Mouse (Mus musculus) heart, embryonic 10.5 days (tissue): Measurements from ENCODE around the gene Tmem88. TPM values are rescaled to one million over a fixed set of nuclear protein-coding genes. Genes with fewer than 3 reads are reported as not detected.
"Not testable (repeated sequence)": the region's sequence is repeated elsewhere in the genome, so short reads cannot be mapped to it uniquely, and the experiment has no call there.

Experiments used
- DNase-seq: peaks from one replicate; pipeline ENCODE4 v3.0.0-alpha.2; 2017; ENCODE audit warnings: low spot score
- H3K27ac ChIP-seq: fragments of 300-500 bp; sonication (generic); 2 replicates; pipeline ENCODE4 v1.5.1; 2016; ENCODE audit warnings: mild to moderate bottlenecking
- H3K27me3 ChIP-seq: fragments of 300-500 bp; sonication (generic); 2 replicates; pipeline ENCODE4 v1.6.1; 2016; ENCODE audit warnings: mild to moderate bottlenecking; ENCODE audit not compliant: poor library complexity, insufficient read depth, severe bottlenecking
- H3K36me3 ChIP-seq: fragments of 300-500 bp; sonication (generic); 2 replicates; pipeline ENCODE4 v1.6.1; 2016; ENCODE audit warnings: mild to moderate bottlenecking, moderate library complexity
- H3K4me1 ChIP-seq: fragments of 300-500 bp; sonication (generic); 2 replicates; pipeline ENCODE4 v1.6.1; 2016; ENCODE audit warnings: mild to moderate bottlenecking
- H3K4me3 ChIP-seq: fragments of 300-500 bp; sonication (generic); 2 replicates; pipeline ENCODE4 v1.5.1; 2016; ENCODE audit warnings: mild to moderate bottlenecking, moderate library complexity
- H3K9me3 ChIP-seq: fragments of 300-500 bp; sonication (generic); 2 replicates; pipeline ENCODE4 v1.6.1; 2016; ENCODE audit warnings: mild to moderate bottlenecking, moderate library complexity
- WGBS: fragments of 180-500 bp; shearing (Covaris S2); methylation state at CpG from one replicate; pipeline ENCODE4 v1.1.7; 2016; 5-methylcytosine and 5-hydroxymethylcytosine counted together
- polyA plus RNA-seq: library from polyadenylated mRNA; unstranded; fragments of >200 nt; fragmentation: Nextera tagmentation; extraction: Ambion mirVana; gene quantifications from 2 replicates; pipeline ENCODE4 v1.2.1, GENCODE M21; 2016

Tmem88 gene
- polyA plus RNA-seq, 1 experiment from 2014 or later, result 52.5 TPM

- Histone ChIP-seq H3K36me3 (peaks cover 33% of the 10 kb centered on the region), H3K4me1 (peaks cover 57% of the 10 kb centered on the region), H3K27me3 (peaks cover 10% of the 10 kb centered on the region), H3K4me3 (peak overlapping the region; percentile 77), H3K27ac (peak overlapping the region; percentile 99), H3K9me3 (no peaks in the 10 kb centered on the region)
- peak; percentile 85 for DNase-seq
- 1% methylated on average over 24 of the region's 24 CpGs for WGBS
Observed at GRCm38 (mm10) chr11:69397581-69398057, 415 bp downstream of the Tmem88 start.

- WGBS, result 19% methylated on average over 11 of the region's 11 CpGs
- peaks cover 29% of the 10 kb centered on the region for H3K36me3 ChIP-seq
- DNase-seq, result peak; percentile 76
- H3K27me3 ChIP-seq, result peaks cover 10% of the 10 kb centered on the region
- no peaks in the 10 kb centered on the region for H3K9me3 ChIP-seq
- peaks cover 57% of the 10 kb centered on the region for H3K4me1 ChIP-seq
- peak overlapping the region; percentile 99 for H3K27ac ChIP-seq
- peak overlapping the region; percentile 77 for H3K4me3 ChIP-seq
Observed at GRCm38 (mm10) chr11:69396772-69397171, 1.3 kb downstream of the Tmem88 start.

- WGBS, result under 1% methylated on average over 48 of the region's 48 CpGs
- no peaks in the 10 kb centered on the region for H3K9me3 ChIP-seq
- DNase-seq, result peak; percentile 99
- peak overlapping the region; percentile 77 for H3K4me3 ChIP-seq
- peak overlapping the region; percentile 99 for H3K27ac ChIP-seq
- peaks cover 8% of the 10 kb centered on the region for H3K27me3 ChIP-seq
- peaks cover 49% of the 10 kb centered on the region for H3K4me1 ChIP-seq
- peaks cover 20% of the 10 kb centered on the region for H3K36me3 ChIP-seq
Observed at GRCm38 (mm10) chr11:69395634-69396373, 2.2 kb downstream of the Tmem88 start.

GRCm38 (mm10) chr11:69395235-69395633 lies 2.8 kb downstream of the Tmem88 start, which contains the start of the genes Naa38 and Cyb5d1:
Gene Naa38 (plus strand): TSS chr11:69395487.
Gene Cyb5d1 (minus strand): TSS chr11:69395631.
- Histone ChIP-seq H3K27ac (peak within 1 kb of the TSS; percentile 99), H3K4me1 (peaks cover 45% of the 10 kb centered on the region), H3K4me3 (peak within 1 kb of the TSS; percentile 77), H3K36me3 (peaks cover 14% of the 10 kb centered on the region)
- not testable (repeated sequence) for H3K27me3 ChIP-seq, H3K9me3 ChIP-seq
- WGBS, result under 1% methylated on average over 24 of the region's 24 CpGs
- peak; percentile 93 for DNase-seq

GRCm38 (mm10) chr11:69394591-69395167 lies 3.4 kb downstream of the Tmem88 start:
- Histone ChIP-seq H3K27ac (peak overlapping the region; percentile 99), H3K4me3 (peak overlapping the region; percentile 77), H3K4me1 (peaks cover 39% of the 10 kb centered on the region)
- not testable (repeated sequence) for H3K36me3 ChIP-seq, H3K9me3 ChIP-seq, H3K27me3 ChIP-seq
- WGBS, result 3% methylated on average over 31 of the region's 31 CpGs
- peak; percentile 74 for DNase-seq

GRCm38 (mm10) chr11:69390400-69391034 lies 7.5 kb downstream of the Tmem88 start:
- H3K27ac ChIP-seq, result no peak overlapping the region
- H3K4me3 ChIP-seq, result no peak overlapping the region
- no peaks in the 10 kb centered on the region for H3K9me3 ChIP-seq
- DNase-seq, result peak; percentile 72
- H3K36me3 ChIP-seq, result 0 out of 2 replicates have a peak, but pooled peaks cover 4% of the 10 kb centered on the region
- H3K27me3 ChIP-seq, result no peaks in the 10 kb centered on the region
- WGBS, result 48% methylated on average over 10 of the region's 10 CpGs
- H3K4me1 ChIP-seq, result peaks cover 4% of the 10 kb centered on the region; the same call in 1 of the 2 replicates

- H3K4me1 ChIP-seq, result peaks cover 4% of the 10 kb centered on the region; the same call in 1 of the 2 replicates
- no peaks in the 10 kb centered on the region for H3K27me3 ChIP-seq
- peak; percentile 69 for DNase-seq
- no peaks in the 10 kb centered on the region for H3K9me3 ChIP-seq
- H3K27ac ChIP-seq, result 0 out of 2 replicates have a peak overlapping the region, but pooled peaks have one; percentile 39
- 73% methylated on average over 14 of the region's 14 CpGs for WGBS
- H3K4me3 ChIP-seq, result no peak overlapping the region
- 0 out of 2 replicates have a peak, but pooled peaks cover 4% of the 10 kb centered on the region for H3K36me3 ChIP-seq
Observed at GRCm38 (mm10) chr11:69389531-69390399, 8.3 kb downstream of the Tmem88 start.

- Histone ChIP-seq H3K4me1 (no peaks in the 10 kb centered on the region), H3K9me3 (no peaks in the 10 kb centered on the region), H3K4me3 (no peak overlapping the region), H3K36me3 (0 out of 2 replicates have a peak, but pooled peaks cover 4% of the 10 kb centered on the region), H3K27ac (no peak overlapping the region), H3K27me3 (no peaks in the 10 kb centered on the region)
- 94% methylated on average over 4 of the region's 4 CpGs for WGBS
- no peak for DNase-seq
Observed at GRCm38 (mm10) chr11:69388680-69389079, 9.4 kb downstream of the Tmem88 start.

GRCm38 (mm10) chr11:69386758-69387157 lies 11.3 kb downstream of the Tmem88 start:
- WGBS, result 76% methylated on average over 7 of the region's 7 CpGs
- H3K4me1 ChIP-seq, result peaks cover 7% of the 10 kb centered on the region; the same call in 1 of the 2 replicates
- H3K9me3 ChIP-seq, result no peaks in the 10 kb centered on the region
- H3K4me3 ChIP-seq, result no peak overlapping the region
- no peaks in the 10 kb centered on the region for H3K27me3 ChIP-seq
- no peak overlapping the region for H3K27ac ChIP-seq
- DNase-seq, result no peak
- no peaks in the 10 kb centered on the region for H3K36me3 ChIP-seq

GRCm38 (mm10) chr11:69384979-69385378 lies 13.1 kb downstream of the Tmem88 start:
- WGBS, result 80% methylated on average over 6 of the region's 6 CpGs
- Histone ChIP-seq H3K27ac (no peak overlapping the region), H3K4me1 (peaks cover 14% of the 10 kb centered on the region), H3K9me3 (no peaks in the 10 kb centered on the region), H3K4me3 (no peak overlapping the region), H3K36me3 (no peaks in the 10 kb centered on the region), H3K27me3 (no peaks in the 10 kb centered on the region)
- DNase-seq, result peak; percentile 53

GRCm38 (mm10) chr11:69382478-69383105 lies 15.4 kb downstream of the Tmem88 start:
- H3K27me3 ChIP-seq, result no peaks in the 10 kb centered on the region
- H3K9me3 ChIP-seq, result no peaks in the 10 kb centered on the region
- no peak overlapping the region for H3K4me3 ChIP-seq
- peaks cover 20% of the 10 kb centered on the region for H3K4me1 ChIP-seq
- DNase-seq, result peak; percentile 69
- WGBS, result 57% methylated on average over 10 of the region's 10 CpGs
- peaks cover 3% of the 10 kb centered on the region; the same call in 1 of the 2 replicates for H3K36me3 ChIP-seq
- 0 out of 2 replicates have a peak overlapping the region, but pooled peaks have one; percentile 43 for H3K27ac ChIP-seq
